Mouse (Mus musculus): ENCODE measurements at regions not wholly inside any gene's neighbourhood (a gene's known extent, or its start where the extent isn't known, plus 50 kb on each side); places are given as distances from the start of the nearest gene placed in this dataset.

DNA sequence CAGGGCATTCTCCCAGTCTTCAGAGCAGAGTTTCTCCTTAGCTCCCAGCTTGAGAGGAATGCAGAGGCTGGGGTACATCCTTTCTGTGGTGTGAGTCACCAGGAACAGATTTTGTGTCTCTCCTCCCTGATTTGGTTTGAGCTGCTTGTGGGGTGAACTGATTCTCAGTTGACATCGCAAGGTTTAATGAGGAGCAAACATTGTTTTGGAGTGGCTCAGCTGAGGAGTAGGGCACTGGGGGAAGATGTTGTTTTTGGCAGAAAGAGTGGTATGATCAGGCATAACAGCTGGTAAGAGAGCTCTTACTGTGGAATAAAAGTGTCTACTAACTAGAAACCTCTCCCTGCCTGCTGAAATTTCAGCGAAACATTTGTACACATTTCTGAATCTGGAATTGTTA lies 519.4 kb upstream of the Fam241a start:
- DNase-seq (ENCODE audit: low spot score): no peak

GRCm38 (mm10) chr3:128413481-128413880 lies 517.4 kb upstream of the Fam241a start:
- no peak for DNase-seq (ENCODE audit: low spot score)

DNA sequence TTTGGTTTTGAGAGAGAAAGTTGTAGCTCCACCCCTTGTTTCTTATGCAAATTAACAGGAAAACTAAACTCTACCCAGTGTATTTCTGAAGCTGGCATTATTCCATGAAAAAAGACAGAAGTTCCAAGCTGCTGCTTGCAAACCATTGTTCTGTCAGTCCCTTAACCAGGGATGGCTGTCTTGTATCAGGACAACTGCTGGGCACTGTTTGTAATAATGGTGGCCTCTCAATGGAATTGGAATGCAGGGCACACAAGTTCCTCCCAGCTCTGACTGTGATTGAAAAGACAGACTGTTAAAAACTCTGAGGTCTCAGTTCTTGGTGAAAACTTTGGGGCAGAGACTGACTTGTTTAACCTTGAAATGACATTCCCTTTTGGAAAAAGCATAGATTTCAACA lies 516.0 kb upstream of the Fam241a start:
- DNase-seq (ENCODE audit: low spot score): no peak

DNA sequence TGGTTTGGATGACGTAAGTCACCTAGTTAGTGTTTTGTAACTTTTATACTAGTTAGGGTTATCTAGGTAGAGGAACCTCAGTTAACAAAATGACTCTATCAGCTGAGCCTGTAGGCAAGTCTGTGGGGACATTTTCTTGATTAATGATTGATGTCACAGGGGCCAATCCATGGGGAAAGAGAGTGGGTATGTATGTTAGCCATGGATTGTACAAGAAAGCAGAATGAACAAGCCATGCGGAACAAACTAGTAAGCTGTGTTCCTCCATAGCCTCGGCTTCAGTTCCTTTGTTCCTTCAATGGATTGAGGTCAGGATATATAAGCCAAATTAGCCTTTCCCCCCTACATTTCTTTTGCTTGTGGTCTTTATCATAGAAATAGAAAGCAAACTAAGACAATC lies 498.7 kb upstream of the Fam241a start:
- no peak for DNase-seq (ENCODE audit: low spot score)

DNA sequence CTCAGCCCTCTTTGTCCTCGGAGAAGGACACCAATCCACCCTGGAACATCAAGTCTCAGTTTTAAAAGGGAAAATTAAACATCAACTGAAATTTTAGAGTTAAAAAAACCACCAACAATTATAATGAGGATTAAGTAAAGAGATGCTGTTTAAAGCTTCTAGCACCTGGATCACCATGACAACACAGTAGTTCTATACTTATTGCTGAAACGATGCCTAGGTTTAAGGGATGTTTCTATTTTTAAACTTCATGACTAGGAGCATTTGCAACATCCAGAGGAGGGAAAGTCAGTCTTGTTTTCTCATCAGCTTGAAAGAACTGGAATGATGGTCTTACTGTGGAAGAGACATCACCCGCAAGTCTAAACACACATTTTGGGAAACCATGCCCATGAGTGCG lies 484.5 kb upstream of the Fam241a start:
- DNase-seq (ENCODE audit: low spot score): no peak

GRCm38 (mm10) chr3:128369521-128370127 lies 473.5 kb upstream of the Fam241a start:
- DNase-seq (ENCODE audit: low spot score): no peak

- DNase-seq (ENCODE audit: low spot score): no peak
These were observed 466.2 kb upstream of the Fam241a start for GRCm38 (mm10) chr3:128362310-128362709.

DNA sequence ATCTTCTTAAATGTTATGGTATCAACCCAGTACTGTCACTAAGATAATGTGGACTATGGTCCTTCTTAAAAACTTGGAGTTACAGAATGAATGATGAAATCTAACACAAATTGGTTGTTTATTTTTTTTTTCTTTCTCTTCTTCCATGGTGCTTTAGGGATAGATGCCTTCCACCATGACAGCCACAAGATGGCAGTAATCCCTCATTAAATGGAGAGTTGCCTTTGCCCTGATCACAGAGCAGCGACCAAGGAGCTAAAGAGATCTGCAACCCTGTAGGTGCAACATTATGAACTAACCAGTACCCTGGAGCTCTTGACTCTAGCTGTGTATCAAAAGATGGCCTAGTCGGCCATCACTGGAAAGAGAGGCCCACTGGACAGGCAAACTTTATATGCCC lies 453.0 kb upstream of the Fam241a start:
- DNase-seq (ENCODE audit: low spot score): peak; percentile 31

- no peak for DNase-seq (ENCODE audit: low spot score)
These were observed 451.9 kb upstream of the Fam241a start for GRCm38 (mm10) chr3:128347782-128348574.

GRCm38 (mm10) chr3:128337508-128337907 lies 441.4 kb upstream of the Fam241a start:
- no peak for DNase-seq (ENCODE audit: low spot score)

GRCm38 (mm10) chr3:128337031-128337430 lies 440.9 kb upstream of the Fam241a start:
- DNase-seq (ENCODE audit: low spot score): peak; percentile 77

- no peak for DNase-seq (ENCODE audit: low spot score)
These were observed 431.6 kb upstream of the Fam241a start for GRCm38 (mm10) chr3:128327677-128328076.

DNA sequence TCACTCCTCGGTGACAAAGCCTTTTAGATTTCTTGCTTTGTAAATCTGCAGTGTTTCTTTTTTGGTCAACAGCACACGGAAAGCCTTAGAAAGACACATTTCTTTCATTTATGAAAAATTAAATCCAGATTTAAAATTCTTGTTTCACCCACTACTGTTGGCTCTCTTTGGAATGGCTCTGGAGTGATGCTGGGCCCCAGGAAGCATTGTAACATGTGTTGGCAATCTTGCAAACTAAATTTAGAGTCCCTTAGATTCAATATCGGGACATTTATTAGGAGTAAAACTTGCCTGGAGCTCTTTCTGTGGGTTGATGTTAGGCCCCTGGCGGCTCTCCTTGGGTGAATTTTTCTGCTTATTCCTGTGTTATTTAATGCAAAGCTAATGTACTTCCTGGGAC lies 405.2 kb upstream of the Fam241a start:
- no peak for DNase-seq (ENCODE audit: low spot score)

DNA sequence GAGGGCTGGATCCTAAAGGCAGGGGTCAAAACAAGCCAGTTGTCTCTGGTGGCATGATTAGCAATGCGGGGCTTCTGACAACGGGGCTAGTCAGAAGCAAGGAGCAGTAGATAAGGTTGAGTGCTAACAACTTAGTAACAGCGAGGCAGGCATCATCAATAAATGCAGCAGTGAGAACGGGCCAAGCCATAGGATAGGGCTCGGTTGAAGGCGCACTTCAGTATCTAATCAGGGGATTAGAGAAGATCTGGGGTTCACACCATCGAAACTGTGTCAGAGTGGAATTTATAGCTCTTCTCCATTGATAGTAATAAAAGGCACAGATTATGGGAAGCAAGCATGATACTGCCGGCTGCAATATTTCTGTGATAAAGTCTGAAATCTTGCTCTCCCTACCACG lies 402.0 kb upstream of the Fam241a start:
- DNase-seq (ENCODE audit: low spot score): no peak

DNA sequence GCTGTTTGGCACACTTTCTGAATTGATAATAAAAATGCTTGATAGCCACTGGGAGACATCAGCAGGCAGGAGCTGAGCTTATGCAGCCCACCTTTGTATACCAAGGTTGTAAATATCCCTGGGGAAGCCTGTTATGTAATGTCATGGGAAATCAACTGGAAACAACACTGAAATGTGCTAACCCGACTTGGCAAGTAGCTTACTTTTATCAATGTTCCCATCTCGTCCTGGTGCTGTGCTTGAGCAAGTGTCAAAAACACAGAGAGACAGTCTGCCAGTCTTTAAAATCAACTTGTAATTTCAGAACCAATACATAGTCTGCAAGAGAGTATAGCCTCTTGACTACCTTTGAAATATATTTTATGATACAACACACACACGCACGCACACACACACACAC lies 391.7 kb upstream of the Fam241a start:
- no peak for DNase-seq (ENCODE audit: low spot score)

DNA sequence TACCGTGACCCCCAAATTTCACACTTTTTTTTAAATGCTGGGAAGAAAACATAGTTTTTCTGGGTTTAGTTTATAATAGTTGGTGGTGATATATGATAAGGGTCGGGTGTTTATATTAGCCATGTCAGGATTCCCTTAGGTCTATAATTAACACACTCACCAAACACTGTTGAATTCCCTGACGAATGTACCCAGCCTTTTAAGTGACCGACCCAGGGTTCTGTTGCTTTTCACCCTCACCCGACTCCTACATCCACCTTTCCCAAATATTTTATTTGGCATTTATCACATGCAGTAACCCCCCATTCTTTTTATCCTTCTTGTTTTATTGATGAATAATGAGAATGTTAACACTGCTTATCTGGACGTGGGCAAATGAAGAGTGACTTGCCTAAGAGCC lies 389.1 kb upstream of the Fam241a start:
- DNase-seq (ENCODE audit: low spot score): no peak

GRCm38 (mm10) chr3:128280626-128281025 lies 384.5 kb upstream of the Fam241a start:
- no peak for DNase-seq (ENCODE audit: low spot score)

DNA sequence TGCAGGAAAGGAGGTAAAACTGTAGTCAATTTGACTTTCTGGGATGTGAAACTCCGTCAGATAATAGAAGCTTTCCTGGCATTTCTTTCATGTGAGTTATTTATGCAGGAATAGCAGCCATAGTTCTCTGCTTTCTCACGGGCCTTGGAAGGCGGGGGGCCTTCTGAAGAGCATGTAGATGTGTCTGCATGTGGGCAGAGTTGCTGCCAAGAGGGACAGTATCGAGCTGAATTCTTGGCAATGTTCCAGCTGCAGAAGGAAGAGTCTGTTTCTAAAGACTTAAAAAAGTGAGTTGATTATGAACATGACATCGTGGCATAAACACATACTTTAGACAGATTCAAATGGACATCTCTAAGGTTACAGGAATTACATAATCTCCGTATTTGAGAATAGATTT lies 374.5 kb upstream of the Fam241a start:
- DNase-seq (ENCODE audit: low spot score): no peak

- DNase-seq (ENCODE audit: low spot score): no peak
These were observed 365.1 kb upstream of the Fam241a start for GRCm38 (mm10) chr3:128261208-128261607.

DNA sequence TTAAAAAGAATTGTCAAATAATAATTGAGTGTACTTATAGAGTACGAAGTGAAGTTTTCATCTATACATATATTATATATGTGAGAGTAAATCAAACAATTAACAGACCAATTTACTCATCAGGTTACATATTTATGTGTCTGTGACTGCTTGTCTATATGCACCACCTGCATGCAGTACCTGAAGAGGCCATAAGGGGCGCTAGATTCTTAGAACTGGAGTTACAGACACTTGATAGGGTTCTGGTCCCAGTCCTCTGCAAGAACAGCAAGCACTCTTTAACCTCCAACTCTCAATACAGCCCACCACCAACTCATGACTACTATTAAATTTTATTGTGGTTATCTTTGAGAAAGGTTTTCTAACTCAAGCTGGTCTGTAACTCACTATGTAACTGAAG lies 351.7 kb upstream of the Fam241a start:
- DNase-seq (ENCODE audit: low spot score): no peak

GRCm38 (mm10) chr3:128239813-128240421 lies 343.8 kb upstream of the Fam241a start:
- DNase-seq (ENCODE audit: low spot score): no peak

DNA sequence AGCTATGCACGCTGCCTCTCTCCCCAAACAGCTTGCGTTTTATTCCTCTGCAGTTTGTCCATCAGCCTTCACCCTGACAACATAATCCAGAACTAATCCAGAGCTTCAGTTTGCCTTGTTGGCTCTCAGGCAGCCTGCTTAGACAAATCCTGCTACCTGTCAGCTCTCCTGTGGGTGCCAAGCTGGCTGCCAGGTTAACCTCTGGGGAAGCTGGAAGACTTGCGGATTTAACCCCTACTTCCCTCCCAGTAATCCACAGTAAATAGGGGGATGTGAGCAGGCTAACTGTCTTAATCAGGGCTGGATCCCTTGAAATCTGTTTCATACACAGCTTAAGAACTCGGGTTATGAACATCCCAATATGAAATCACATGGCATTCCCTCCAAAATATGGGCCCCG lies 334.3 kb upstream of the Fam241a start:
- no peak for DNase-seq (ENCODE audit: low spot score)

DNA sequence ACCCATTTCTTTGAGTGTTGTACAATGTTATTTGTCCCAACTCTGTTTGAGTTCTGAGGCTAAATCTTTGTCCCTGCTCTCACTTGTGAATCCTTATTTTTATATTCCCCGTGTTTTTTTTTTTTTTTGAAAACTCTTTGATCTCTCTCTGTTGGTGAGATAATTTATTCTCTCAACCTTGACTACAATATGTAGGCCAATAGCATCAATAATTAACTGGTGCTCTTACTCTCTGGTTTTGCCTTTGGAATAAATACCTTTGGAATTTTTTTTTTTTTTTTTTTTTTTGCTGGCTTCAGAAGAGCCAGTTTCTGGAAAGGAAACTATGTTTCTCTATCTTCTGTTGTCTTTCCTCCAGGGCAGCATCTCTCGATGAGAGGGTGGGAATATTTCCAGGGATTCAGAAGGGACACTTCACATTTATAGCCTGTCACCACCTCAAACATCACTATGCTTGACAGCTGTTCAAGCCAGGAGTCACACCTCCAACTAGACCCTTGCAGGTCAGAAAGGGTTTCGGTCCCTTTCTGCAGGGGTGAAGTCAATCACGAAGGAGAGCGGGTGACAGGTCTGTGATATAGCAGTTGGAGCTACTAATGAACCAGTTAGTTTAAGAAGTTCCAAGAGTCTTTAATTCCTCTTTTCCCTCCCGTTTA lies 330.9 kb upstream of the Fam241a start:
- no peak for DNase-seq (ENCODE audit: low spot score)
